Mouse (Mus musculus) megakaryocyte, embryonic 14.5 days (primary cell): ENCODE results near the gene Arhgef3.

Source experiments
- FLI1 ChIP-seq: IDR thresholded peaks from 2 replicates; pipeline ENCODE4 v1.6.1; 2012; ENCODE audit warnings: low read length, inconsistent platforms, mixed read lengths
- GATA1 ChIP-seq: IDR thresholded peaks from 3 replicates; pipeline ENCODE4 v1.6.1; 2012; ENCODE audit warnings: mixed read lengths, low read length, inconsistent platforms, borderline replicate concordance

DNA sequence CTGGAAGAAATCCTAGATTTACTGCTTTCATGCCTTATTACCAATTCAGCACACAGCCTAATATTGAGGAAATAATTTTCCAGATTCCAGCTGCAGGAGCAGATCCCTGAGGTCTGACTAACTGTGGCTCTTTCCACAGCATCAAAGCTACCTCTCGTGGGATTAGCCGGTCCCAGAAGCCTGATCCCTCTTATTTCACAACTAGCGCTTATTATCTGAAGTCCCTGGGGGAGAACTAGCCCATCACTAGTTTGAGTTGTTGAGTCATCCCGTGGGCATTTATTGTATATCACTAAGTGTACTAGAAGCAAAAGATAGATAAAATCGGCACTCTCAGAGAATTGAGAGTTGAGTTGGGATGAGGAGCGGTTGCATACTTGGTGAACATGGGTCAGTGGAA is 41.3 kb downstream of the Arhgef3 start:
- TF ChIP-seq GATA1 (no peak), FLI1 (no peak)
